Mouse (Mus musculus) limb, embryonic 14.5 days (tissue): Measurements from ENCODE around the gene Tbrg1. TPM values are rescaled to one million over a fixed set of nuclear protein-coding genes. Genes with fewer than 3 reads are reported as not detected.

Experiments used
- ATAC-seq: fragments of 200-750 bp; cut with Nextera tagmentation; 2 replicates; pipeline ENCODE4 v1.8.0; 2017; ENCODE audit warnings: low read depth, moderate number of reproducible peaks, moderate TSS enrichment; ENCODE audit not compliant: low FRiP score
- DNase-seq: peaks from one replicate; pipeline ENCODE4 v3.0.0-alpha.2; 2015; ENCODE audit warnings: low spot score
- H3K27ac ChIP-seq: fragments of 300-500 bp; sonication (generic); replicated peaks from 2 replicates; pipeline ENCODE4 v1.5.1; 2014; ENCODE audit warnings: low read depth, mild to moderate bottlenecking, low read length, moderate library complexity, mixed read lengths
- H3K27me3 ChIP-seq: fragments of 300-500 bp; sonication (generic); 2 replicates; pipeline ENCODE4 v1.6.1; 2014; ENCODE audit warnings: low read length, mixed read lengths; ENCODE audit not compliant: control insufficient read depth, insufficient read depth
- H3K36me3 ChIP-seq: fragments of 300-500 bp; sonication (generic); 2 replicates; pipeline ENCODE4 v1.6.1; 2014; ENCODE audit warnings: mild to moderate bottlenecking, low read length, moderate library complexity, mixed read lengths; ENCODE audit not compliant: control insufficient read depth, insufficient read depth
- H3K4me1 ChIP-seq: fragments of 300-500 bp; sonication (generic); 2 replicates; pipeline ENCODE4 v1.6.1; 2014; ENCODE audit warnings: antibody characterized with exemption, low read length, mixed read lengths; ENCODE audit not compliant: control insufficient read depth, insufficient read depth
- H3K4me2 ChIP-seq: fragments of 300-500 bp; sonication (generic); replicated peaks from 2 replicates; pipeline ENCODE4 v1.6.1; 2014; ENCODE audit warnings: low read depth, mild to moderate bottlenecking, low read length, moderate library complexity; ENCODE audit not compliant: severe bottlenecking
- H3K4me3 ChIP-seq: fragments of 300-500 bp; sonication (generic); replicated peaks from 2 replicates; pipeline ENCODE4 v1.5.1; 2014; ENCODE audit warnings: low read length
- H3K9ac ChIP-seq: fragments of 300-500 bp; sonication (generic); 2 replicates; pipeline ENCODE4 v1.6.1; 2014; ENCODE audit warnings: mild to moderate bottlenecking, low read depth, low read length, moderate library complexity; ENCODE audit not compliant: severe bottlenecking
- H3K9me3 ChIP-seq: fragments of 300-500 bp; sonication (generic); 2 replicates; pipeline ENCODE4 v1.6.1; 2016; ENCODE audit warnings: low read length; ENCODE audit not compliant: control insufficient read depth
- POLR2A ChIP-seq: fragments of 200-500 bp; IDR thresholded peaks from 2 replicates; pipeline ENCODE4 v1.8.0; 2012; ENCODE audit warnings: inconsistent platforms, mild to moderate bottlenecking, moderate library complexity, borderline replicate concordance; ENCODE audit not compliant: insufficient read depth, insufficient read length; ENCODE audit errors: extremely low read depth
- WGBS: fragments of 180-500 bp; shearing (Covaris S2); extraction: QIAGEN DNeasy Blood & Tissue Kit; methylation state at CpG from one replicate; pipeline ENCODE4 v1.1.7; 2014; 5-methylcytosine and 5-hydroxymethylcytosine counted together
- polyA plus RNA-seq, 2 experiments: library from polyadenylated mRNA; depleted of rRNA in 1 of 2; stranded (reverse) in 1 of 2; unstranded in 1 of 2; fragments of >200 nt; fragmentation: Nextera tagmentation in 1 of 2; extraction: Ambion mirVana in 1 of 2; gene quantifications; 2 replicates each; pipeline versions ENCODE4 v1.2.1 to v1.2.3; 2012 to 2014

Tbrg1 gene
- polyA plus RNA-seq, 2 experiments = 122 to 211 TPM

DNA sequence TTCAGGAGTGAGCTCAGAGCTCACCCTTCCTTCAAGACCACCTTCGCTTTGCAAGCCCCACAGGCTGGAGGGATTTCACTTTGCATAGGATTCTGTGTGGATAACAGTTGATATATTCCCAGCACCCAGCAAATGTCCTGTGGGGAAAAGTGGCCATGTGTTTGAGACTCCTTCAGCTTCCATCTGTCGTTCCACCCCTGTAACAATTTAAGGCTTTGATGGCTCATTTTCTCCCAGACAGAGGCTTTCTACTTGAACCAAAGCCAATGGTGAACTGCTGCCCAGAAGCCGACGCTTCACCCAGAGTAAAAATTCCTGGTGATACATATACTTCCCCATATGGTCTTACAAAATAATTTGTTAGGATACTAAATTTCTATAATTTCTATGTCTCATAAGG is 18.2 kb upstream of the Tbrg1 start:
- Histone ChIP-seq H3K9me3 (no peaks in the 10 kb centered on the region), H3K4me3 (no peak overlapping the region), H3K9ac (no peak overlapping the region), H3K27ac (no peak overlapping the region), H3K4me2 (no peak overlapping the region), H3K27me3 (no peaks in the 10 kb centered on the region), H3K4me1 (no peaks in the 10 kb centered on the region), H3K36me3 (no peaks in the 10 kb centered on the region)
- TF ChIP-seq POLR2A = no peak
- DNase-seq (no peak), ATAC-seq (no peak)
- WGBS = 74% methylated on average over 4 of the region's 4 CpGs

DNA sequence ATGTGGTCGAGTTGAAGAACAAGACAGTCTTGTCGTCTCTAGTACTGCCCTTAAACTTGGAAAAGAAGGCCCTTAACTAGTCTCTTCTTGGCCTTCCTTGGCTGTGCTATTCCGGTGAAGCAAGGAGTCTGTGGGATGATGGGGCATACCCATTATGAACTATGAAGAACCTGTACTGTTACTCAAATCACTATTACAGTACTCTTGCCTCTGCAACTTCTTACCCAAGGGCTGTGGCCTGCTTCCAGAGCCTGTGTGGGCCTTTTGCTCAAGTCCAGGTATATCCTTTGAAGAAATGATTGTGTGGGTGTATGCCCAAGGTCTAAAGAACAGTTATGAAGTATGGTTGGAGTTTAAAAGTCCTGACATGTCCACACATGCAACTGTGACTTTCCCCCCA is 13.1 kb upstream of the Tbrg1 start:
- 89% methylated on average over 3 of the region's 3 CpGs for WGBS
- no peak for DNase-seq
- TF ChIP-seq POLR2A = no peak

DNA sequence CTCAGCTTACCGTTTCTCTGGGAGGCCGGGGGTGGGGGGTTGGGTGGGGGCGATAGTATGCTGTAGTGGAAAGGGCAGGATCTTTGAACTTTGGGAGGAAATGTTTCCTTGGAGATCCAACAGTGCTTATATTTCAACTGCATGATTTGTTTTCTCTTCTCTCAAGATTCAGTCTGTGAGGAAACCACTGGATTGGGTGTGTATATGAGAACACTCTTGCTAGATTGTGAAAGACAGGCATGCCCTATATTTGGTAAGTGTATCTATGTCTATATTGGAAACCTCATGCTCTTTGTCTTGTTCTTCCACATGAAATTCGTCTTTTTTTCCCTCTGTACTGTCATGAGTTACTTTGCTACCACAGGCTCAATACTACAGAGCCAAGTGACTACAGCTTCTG is 12.6 kb upstream of the Tbrg1 start:
- ATAC-seq = no peak

More for the DNA sequence above, 13.1 kb upstream of the Tbrg1 start:
- H3K27ac ChIP-seq = no peak overlapping the region; the same call in 1 of the 2 replicates
- H3K4me2 ChIP-seq = no peak overlapping the region
- H3K4me3 ChIP-seq = no peak overlapping the region
- no peaks in the 10 kb centered on the region for H3K27me3 ChIP-seq
- H3K36me3 ChIP-seq = no peaks in the 10 kb centered on the region
- H3K9ac ChIP-seq = no peak overlapping the region
- no peak for ATAC-seq
- H3K9me3 ChIP-seq = no peaks in the 10 kb centered on the region
- H3K4me1 ChIP-seq = 0 out of 2 replicates have a peak, but pooled peaks cover 5% of the 10 kb centered on the region

DNA sequence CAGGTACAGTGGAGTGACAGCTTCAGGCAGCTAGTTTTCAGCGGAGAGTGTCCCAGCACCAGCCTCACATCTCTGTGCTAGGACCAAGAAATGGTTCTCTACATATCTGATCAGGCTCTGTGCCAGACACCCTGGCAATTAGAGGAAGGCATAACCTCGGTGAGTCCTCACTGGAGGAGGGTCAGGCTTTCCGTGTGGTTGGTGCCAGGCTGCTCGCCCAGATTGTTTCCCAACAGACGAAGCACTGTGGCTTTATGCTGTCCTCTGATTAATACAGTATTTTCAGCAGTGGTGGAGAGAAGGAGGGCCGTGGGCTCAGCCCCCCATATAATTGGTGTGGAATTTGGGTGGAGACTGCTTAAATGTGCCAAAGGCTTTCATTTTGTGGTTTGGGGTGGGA is 12.0 kb upstream of the Tbrg1 start, which contains the start of gene Panx3:
Gene Panx3 (minus strand): TSS at position 121 of the 400 bp plus-strand sequence.
- no peak within 1 kb of the TSS for H3K9ac ChIP-seq
- no peaks in the 10 kb centered on the region for H3K9me3 ChIP-seq
- no peak for TF ChIP-seq POLR2A
- H3K36me3 ChIP-seq = no peaks in the 10 kb centered on the region
- ATAC-seq (peak; percentile 57; the same call in 1 of the 2 replicates), DNase-seq (peak; percentile 18)
- 0 out of 2 replicates have a peak within 1 kb of the TSS, but pooled peaks have one; percentile 3 for H3K4me2 ChIP-seq
- no peaks in the 10 kb centered on the region for H3K27me3 ChIP-seq
- H3K4me3 ChIP-seq = no peak within 1 kb of the TSS
- 0 out of 2 replicates have a peak, but pooled peaks cover 5% of the 10 kb centered on the region for H3K4me1 ChIP-seq
- 45% methylated on average over 6 of the region's 6 CpGs for WGBS
- H3K27ac ChIP-seq = peak within 1 kb of the TSS; percentile 38; the same call in 1 of the 2 replicates

More for the DNA sequence above, 12.6 kb upstream of the Tbrg1 start:
- no peak for DNase-seq
- Histone ChIP-seq H3K4me1 (0 out of 2 replicates have a peak, but pooled peaks cover 5% of the 10 kb centered on the region), H3K4me2 (no peak overlapping the region), H3K27ac (no peak overlapping the region; the same call in 1 of the 2 replicates), H3K36me3 (no peaks in the 10 kb centered on the region), H3K27me3 (no peaks in the 10 kb centered on the region), H3K9ac (no peak overlapping the region), H3K4me3 (no peak overlapping the region), H3K9me3 (no peaks in the 10 kb centered on the region)
- no peak for TF ChIP-seq POLR2A
- WGBS = 68% methylated on average over 4 of the region's 4 CpGs

DNA sequence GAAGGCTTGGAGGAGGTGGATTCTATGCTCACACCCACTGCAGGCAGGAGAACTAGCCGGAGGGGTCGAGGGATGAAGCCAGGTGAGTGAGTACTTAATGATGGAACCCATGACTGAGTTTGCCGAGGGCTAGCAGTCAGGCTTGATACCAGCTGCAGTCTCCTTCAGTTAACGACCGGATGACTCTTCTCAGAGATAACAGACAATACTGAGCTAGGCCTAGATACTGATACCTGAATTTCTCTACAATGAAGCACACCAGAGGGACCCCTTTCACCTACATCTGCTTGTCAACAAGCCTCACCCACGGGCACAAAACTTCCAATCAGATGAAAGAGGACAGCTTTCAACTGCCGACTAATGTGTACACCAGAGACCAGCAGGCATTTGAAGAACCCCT is 8.9 kb upstream of the Tbrg1 start:
- no peak for ATAC-seq
- no peak overlapping the region for H3K4me3 ChIP-seq
- no peaks in the 10 kb centered on the region for H3K9me3 ChIP-seq
- no peak overlapping the region for H3K27ac ChIP-seq
- DNase-seq = no peak
- WGBS = 74% methylated on average over 7 of the region's 7 CpGs
- H3K9ac ChIP-seq = no peak overlapping the region
- no peaks in the 10 kb centered on the region for H3K27me3 ChIP-seq
- no peak for TF ChIP-seq POLR2A
- no peak overlapping the region for H3K4me2 ChIP-seq
- 0 out of 2 replicates have a peak, but pooled peaks cover 5% of the 10 kb centered on the region for H3K4me1 ChIP-seq
- no peaks in the 10 kb centered on the region for H3K36me3 ChIP-seq
